Mouse (Mus musculus): ENCODE results near the gene Ccdc47. TPM values are rescaled to one million over a fixed set of nuclear protein-coding genes. Genes with fewer than 3 reads are reported as not detected.
"Not testable (repeated sequence)": the region's sequence is repeated elsewhere in the genome, so short reads cannot be mapped to it uniquely, and the experiment has no call there.

Ccdc47 gene
- polyA plus RNA-seq, 1 experiment from 2014 or later = 65.3 TPM

GRCm38 (mm10) chr11:106214856-106215255 lies 1.3 kb downstream of the Ccdc47 start:
- Histone ChIP-seq H3K9me3 (replicated peaks; ENCODE audit: control insufficient read depth, low read length) (no peaks in the 10 kb centered on the region), H3K36me3 (replicated peaks; ENCODE audit: control insufficient read depth, insufficient read depth, low read depth, low read length) (peaks cover 2% of the 10 kb centered on the region), H3K4me2 (ENCODE audit: low read depth, low read length) (no peak overlapping the region; the same call in 1 of the 2 replicates), H3K4me1 (ENCODE audit: control insufficient read depth, insufficient read depth, low read length) (no peaks in the 10 kb centered on the region), H3K27me3 (ENCODE audit: control insufficient read depth, insufficient read depth, low read length) (no peaks in the 10 kb centered on the region), H3K9ac (replicated peaks; ENCODE audit: low read length) (no peak overlapping the region), H3K4me3 (ENCODE audit: low read depth, low read length) (peak overlapping the region; percentile 97; the same call in 1 of the 2 replicates), H3K27ac (replicated peaks; ENCODE audit: low read depth, low read length) (no peak overlapping the region)
- ATAC-seq (replicated peaks; ENCODE audit: insufficient number of reproducible peaks, low FRiP score, low TSS enrichment, low read depth) (no peak), DNase-seq (ENCODE audit: low spot score) (no peak)
- WGBS = 91% methylated on average over 5 of the region's 5 CpGs

GRCm38 (mm10) chr11:106212771-106213170 lies 3.4 kb downstream of the Ccdc47 start:
- WGBS = 93% methylated on average over 8 of the region's 8 CpGs
- Histone ChIP-seq H3K27me3 (ENCODE audit: control insufficient read depth, insufficient read depth, low read length) (no peaks in the 10 kb centered on the region), H3K4me2 (ENCODE audit: low read depth, low read length) (no peak overlapping the region), H3K9me3 (replicated peaks; ENCODE audit: control insufficient read depth, low read length) (no peaks in the 10 kb centered on the region), H3K36me3 (replicated peaks; ENCODE audit: control insufficient read depth, insufficient read depth, low read depth, low read length) (peaks cover 2% of the 10 kb centered on the region), H3K9ac (replicated peaks; ENCODE audit: low read length) (no peak overlapping the region), H3K4me1 (ENCODE audit: control insufficient read depth, insufficient read depth, low read length) (no peaks in the 10 kb centered on the region), H3K27ac (replicated peaks; ENCODE audit: low read depth, low read length) (no peak overlapping the region), H3K4me3 (ENCODE audit: low read depth, low read length) (no peak overlapping the region)
- ATAC-seq (replicated peaks; ENCODE audit: insufficient number of reproducible peaks, low FRiP score, low TSS enrichment, low read depth) = no peak
- no peak for DNase-seq (ENCODE audit: low spot score)

DNA sequence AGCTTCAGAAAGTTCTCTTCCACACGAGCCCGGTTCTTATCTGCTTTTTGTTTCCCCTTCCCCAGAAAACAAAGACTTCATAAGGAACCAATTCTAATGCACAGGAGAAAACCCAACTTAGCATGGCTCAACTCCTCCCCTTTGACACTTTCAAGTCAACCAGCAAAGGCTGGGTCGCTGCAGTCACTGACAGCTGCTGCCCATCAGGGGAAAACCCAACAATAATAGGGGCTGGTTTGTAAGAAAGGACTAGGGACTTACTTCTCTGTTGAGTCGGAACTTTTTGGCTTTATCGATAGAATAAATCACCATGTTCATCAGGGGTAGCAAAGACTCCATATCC lies 14.1 kb downstream of the Ccdc47 start, which contains the start of gene Strada:
Gene Strada, minus strand, starts transcription at position 46 of the 343 bp plus-strand sequence.
- no peak for DNase-seq (ENCODE audit: low spot score)
- no peak for ATAC-seq (replicated peaks; ENCODE audit: insufficient number of reproducible peaks, low FRiP score, low TSS enrichment, low read depth)
- H3K36me3 ChIP-seq (replicated peaks; ENCODE audit: control insufficient read depth, insufficient read depth, low read depth, low read length) = no peaks in the 10 kb centered on the region; the same call in none of the 2 replicates
- no peak within 1 kb of the TSS for H3K4me3 ChIP-seq (ENCODE audit: low read depth, low read length)
- H3K4me1 ChIP-seq (ENCODE audit: control insufficient read depth, insufficient read depth, low read length) = no peaks in the 10 kb centered on the region
- no peak within 1 kb of the TSS for H3K27ac ChIP-seq (replicated peaks; ENCODE audit: low read depth, low read length)
- no peak within 1 kb of the TSS for H3K4me2 ChIP-seq (ENCODE audit: low read depth, low read length)
- H3K9ac ChIP-seq (replicated peaks; ENCODE audit: low read length) = no peak within 1 kb of the TSS
- 86% methylated on average over 5 of the region's 5 CpGs for WGBS
- no peaks in the 10 kb centered on the region for H3K9me3 ChIP-seq (replicated peaks; ENCODE audit: control insufficient read depth, low read length)
- H3K27me3 ChIP-seq (ENCODE audit: control insufficient read depth, insufficient read depth, low read length) = no peaks in the 10 kb centered on the region

GRCm38 (mm10) chr11:106201337-106202122 lies 14.6 kb downstream of the Ccdc47 start:
- DNase-seq (ENCODE audit: low spot score) = no peak
- Histone ChIP-seq H3K27ac (replicated peaks; ENCODE audit: low read depth, low read length) (no peak overlapping the region), H3K27me3 (ENCODE audit: control insufficient read depth, insufficient read depth, low read length) (no peaks in the 10 kb centered on the region), H3K9me3 (replicated peaks; ENCODE audit: control insufficient read depth, low read length) (no peaks in the 10 kb centered on the region), H3K4me1 (ENCODE audit: control insufficient read depth, insufficient read depth, low read length) (no peaks in the 10 kb centered on the region), H3K36me3 (replicated peaks; ENCODE audit: control insufficient read depth, insufficient read depth, low read depth, low read length) (no peaks in the 10 kb centered on the region; the same call in none of the 2 replicates), H3K4me2 (ENCODE audit: low read depth, low read length) (no peak overlapping the region), H3K4me3 (ENCODE audit: low read depth, low read length) (no peak overlapping the region), H3K9ac (replicated peaks; ENCODE audit: low read length) (no peak overlapping the region)
- WGBS = 94% methylated on average over 19 of the region's 19 CpGs
- ATAC-seq (replicated peaks; ENCODE audit: insufficient number of reproducible peaks, low FRiP score, low TSS enrichment, low read depth) = no peak

GRCm38 (mm10) chr11:106200756-106201155 lies 15.4 kb downstream of the Ccdc47 start:
- no peaks in the 10 kb centered on the region for H3K9me3 ChIP-seq (replicated peaks; ENCODE audit: control insufficient read depth, low read length)
- H3K4me3 ChIP-seq (ENCODE audit: low read depth, low read length) = no peak overlapping the region
- no peaks in the 10 kb centered on the region; the same call in none of the 2 replicates for H3K36me3 ChIP-seq (replicated peaks; ENCODE audit: control insufficient read depth, insufficient read depth, low read depth, low read length)
- H3K9ac ChIP-seq (replicated peaks; ENCODE audit: low read length) = no peak overlapping the region
- H3K4me1 ChIP-seq (ENCODE audit: control insufficient read depth, insufficient read depth, low read length) = no peaks in the 10 kb centered on the region
- ATAC-seq (replicated peaks; ENCODE audit: insufficient number of reproducible peaks, low FRiP score, low TSS enrichment, low read depth) (no peak), DNase-seq (ENCODE audit: low spot score) (no peak)
- WGBS = 84% methylated on average over 6 of the region's 6 CpGs
- H3K4me2 ChIP-seq (ENCODE audit: low read depth, low read length) = no peak overlapping the region
- H3K27ac ChIP-seq (replicated peaks; ENCODE audit: low read depth, low read length) = no peak overlapping the region
- no peaks in the 10 kb centered on the region for H3K27me3 ChIP-seq (ENCODE audit: control insufficient read depth, insufficient read depth, low read length)

GRCm38 (mm10) chr11:106199997-106200396 lies 16.1 kb downstream of the Ccdc47 start:
- H3K4me3 ChIP-seq (ENCODE audit: low read depth, low read length); H3K4me2 ChIP-seq (ENCODE audit: low read depth, low read length); ATAC-seq (replicated peaks; ENCODE audit: insufficient number of reproducible peaks, low FRiP score, low TSS enrichment, low read depth); H3K9ac ChIP-seq (replicated peaks; ENCODE audit: low read length); H3K4me1 ChIP-seq (ENCODE audit: control insufficient read depth, insufficient read depth, low read length); H3K36me3 ChIP-seq (replicated peaks; ENCODE audit: control insufficient read depth, insufficient read depth, low read depth, low read length); H3K9me3 ChIP-seq (replicated peaks; ENCODE audit: control insufficient read depth, low read length); H3K27ac ChIP-seq (replicated peaks; ENCODE audit: low read depth, low read length); DNase-seq (ENCODE audit: low spot score); H3K27me3 ChIP-seq (ENCODE audit: control insufficient read depth, insufficient read depth, low read length): not testable (repeated sequence)
- 96% methylated on average over 7 of the region's 7 CpGs for WGBS

- H3K36me3 ChIP-seq (replicated peaks; ENCODE audit: control insufficient read depth, insufficient read depth, low read depth, low read length) = no peaks in the 10 kb centered on the region; the same call in 1 of the 2 replicates
- H3K9me3 ChIP-seq (replicated peaks; ENCODE audit: control insufficient read depth, low read length) = no peaks in the 10 kb centered on the region
- no peak overlapping the region for H3K4me2 ChIP-seq (ENCODE audit: low read depth, low read length)
- DNase-seq (ENCODE audit: low spot score) (no peak), ATAC-seq (replicated peaks; ENCODE audit: insufficient number of reproducible peaks, low FRiP score, low TSS enrichment, low read depth) (no peak)
- no peak overlapping the region for H3K4me3 ChIP-seq (ENCODE audit: low read depth, low read length)
- H3K4me1 ChIP-seq (ENCODE audit: control insufficient read depth, insufficient read depth, low read length) = no peaks in the 10 kb centered on the region
- no peak overlapping the region for H3K27ac ChIP-seq (replicated peaks; ENCODE audit: low read depth, low read length)
- H3K9ac ChIP-seq (replicated peaks; ENCODE audit: low read length) = no peak overlapping the region
- no peaks in the 10 kb centered on the region for H3K27me3 ChIP-seq (ENCODE audit: control insufficient read depth, insufficient read depth, low read length)
- 87% methylated on average over 4 of the region's 4 CpGs for WGBS
Observed at GRCm38 (mm10) chr11:106198277-106198676, 17.9 kb downstream of the Ccdc47 start.

DNA sequence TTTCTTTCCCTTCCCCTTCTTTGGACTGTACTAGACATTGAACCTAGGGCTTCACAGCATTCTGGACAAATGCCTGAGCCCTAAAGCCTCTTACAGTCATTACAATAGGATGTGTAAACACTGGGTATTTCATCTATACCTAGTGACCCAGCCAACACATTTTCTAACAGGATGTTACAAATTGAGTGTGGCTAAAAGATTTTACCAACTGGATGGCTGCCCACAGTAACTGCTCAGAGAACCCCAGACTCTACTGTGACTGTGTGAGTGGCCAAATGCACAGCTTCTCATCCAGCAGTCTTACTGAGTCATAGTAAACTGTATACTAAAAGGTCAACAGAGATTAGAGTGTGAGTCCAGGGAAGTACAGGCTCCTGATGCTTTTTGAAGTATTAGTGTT lies 20.8 kb downstream of the Ccdc47 start:
- ATAC-seq (replicated peaks; ENCODE audit: insufficient number of reproducible peaks, low FRiP score, low TSS enrichment, low read depth) = no peak
- H3K9me3 ChIP-seq (replicated peaks; ENCODE audit: control insufficient read depth, low read length) = no peaks in the 10 kb centered on the region
- H3K4me1 ChIP-seq (ENCODE audit: control insufficient read depth, insufficient read depth, low read length) = no peaks in the 10 kb centered on the region
- H3K4me3 ChIP-seq (ENCODE audit: low read depth, low read length) = no peak overlapping the region
- H3K27me3 ChIP-seq (ENCODE audit: control insufficient read depth, insufficient read depth, low read length) = no peaks in the 10 kb centered on the region
- H3K9ac ChIP-seq (replicated peaks; ENCODE audit: low read length) = no peak overlapping the region
- no peaks in the 10 kb centered on the region for H3K36me3 ChIP-seq (replicated peaks; ENCODE audit: control insufficient read depth, insufficient read depth, low read depth, low read length)
- H3K27ac ChIP-seq (replicated peaks; ENCODE audit: low read depth, low read length) = no peak overlapping the region
- DNase-seq (ENCODE audit: low spot score) = no peak
- H3K4me2 ChIP-seq (ENCODE audit: low read depth, low read length) = no peak overlapping the region
